ENCODE assay signal across 17 mouse cellular contexts in the genomic region with DNA sequence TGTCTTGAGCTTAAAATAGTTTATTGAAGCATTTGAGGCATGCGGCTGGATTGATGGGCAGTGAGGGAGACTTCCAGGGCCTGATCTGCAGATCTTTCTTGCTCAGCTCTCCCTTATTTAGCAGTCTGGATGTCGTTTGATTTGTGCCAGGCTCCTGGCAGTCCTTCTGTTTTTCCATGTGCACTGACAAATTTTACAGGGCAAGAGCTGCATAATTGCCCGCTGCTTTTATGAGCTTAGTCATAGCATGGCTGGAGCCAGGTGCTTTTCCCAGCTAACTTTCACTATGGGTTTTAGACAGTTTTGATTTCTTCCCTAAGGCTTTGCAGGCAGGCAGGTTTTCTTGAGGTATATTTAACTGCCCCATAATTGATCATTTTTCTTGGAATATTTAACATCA.
A peak's percentile ranks its signal among the peaks of the same experiment; 100 is the strongest.
DNase-seq lines count a peak whose midpoint lies in the region; ATAC-seq lines count a peak whose summit lies in the region.
"Had no signal": no experiment of that assay in that cellular context is flagged by ENCODE, and none has a peak within 500 bp of the region (broad histone marks: within the 10 kb centered on the region; RNA-seq: fewer than 3 reads in every experiment).

No protein-coding gene starts in this region.

- no peak overlapping the region for H3K4me3 ChIP-seq in heart, embryonic 11.5 days (ENCODE audit: low read depth, low read length)
- no peak overlapping the region for H3K4me3 ChIP-seq in forebrain, embryonic 15.5 days
- H3K4me3 ChIP-seq: embryonic facial prominence, embryonic 12.5 days; hindbrain, embryonic 10.5 days; intestine, embryonic 15.5 days had no signal

- peak; percentile 11 to 31 for DNase-seq in heart, adult 18-20 months
- DNase-seq in urinary bladder, postnatal 14 days (ENCODE audit: low spot score): peak; percentile 20
- DNase-seq in urinary bladder, postnatal 25 days (ENCODE audit: low spot score): no peak
- peak; percentile 21 to 61 for DNase-seq in layer of hippocampus, postnatal 14 days (ENCODE audit: low spot score in 2 of 2)
- no peak for DNase-seq in kidney, postnatal 14 days
- DNase-seq: cerebellum, adult 9-11 months; kidney, postnatal 36 days had no signal

- no peaks in the 10 kb centered on the region for H3K27me3 ChIP-seq in heart, embryonic 11.5 days (ENCODE audit: control insufficient read depth, insufficient read depth, low read length)
- no peaks in the 10 kb centered on the region for H3K27me3 ChIP-seq in forebrain, embryonic 15.5 days
- H3K27me3 ChIP-seq: CH12.LX; embryonic facial prominence, embryonic 12.5 days; intestine, embryonic 15.5 days had no signal

- H3K36me3 ChIP-seq in heart, embryonic 11.5 days (ENCODE audit: control insufficient read depth, insufficient read depth, low read length): no peaks in the 10 kb centered on the region
- no peaks in the 10 kb centered on the region for H3K36me3 ChIP-seq in forebrain, embryonic 15.5 days
- H3K36me3 ChIP-seq: embryonic facial prominence, embryonic 12.5 days; hindbrain, embryonic 10.5 days; intestine, embryonic 15.5 days had no signal

- no peak overlapping the region for H3K4me2 ChIP-seq in heart, embryonic 11.5 days
- H3K4me2 ChIP-seq in forebrain, embryonic 15.5 days (replicated peaks): no peak overlapping the region
- H3K4me2 ChIP-seq: embryonic facial prominence, embryonic 12.5 days; intestine, embryonic 15.5 days had no signal

- H3K9me3 ChIP-seq in heart, embryonic 11.5 days (replicated peaks; ENCODE audit: control insufficient read depth, low read length): no peaks in the 10 kb centered on the region
- H3K9me3 ChIP-seq in forebrain, embryonic 15.5 days: no peaks in the 10 kb centered on the region
- H3K9me3 ChIP-seq: embryonic facial prominence, embryonic 12.5 days; hindbrain, embryonic 10.5 days; intestine, embryonic 15.5 days had no signal

- H3K27ac ChIP-seq in heart, embryonic 11.5 days (ENCODE audit: low read depth, low read length): no peak overlapping the region
- H3K27ac ChIP-seq in forebrain, embryonic 15.5 days (replicated peaks): no peak overlapping the region
- H3K27ac ChIP-seq: embryonic facial prominence, embryonic 12.5 days; hindbrain, embryonic 10.5 days; intestine, embryonic 15.5 days; liver, embryonic 14.5 days; stomach, postnatal 0 days had no signal

- H3K4me1 ChIP-seq in heart, embryonic 11.5 days (ENCODE audit: control insufficient read depth, insufficient read depth, low read length): 0 out of 2 replicates have a peak, but pooled peaks cover 5% of the 10 kb centered on the region
- H3K4me1 ChIP-seq in forebrain, embryonic 15.5 days: no peaks in the 10 kb centered on the region
- H3K4me1 ChIP-seq: embryonic facial prominence, embryonic 12.5 days; hindbrain, embryonic 10.5 days; intestine, embryonic 15.5 days had no signal

- no peak overlapping the region for H3K9ac ChIP-seq in heart, embryonic 11.5 days (ENCODE audit: low read depth, low read length)
- H3K9ac ChIP-seq in forebrain, embryonic 15.5 days (replicated peaks): no peak overlapping the region
- H3K9ac ChIP-seq: embryonic facial prominence, embryonic 12.5 days; intestine, embryonic 15.5 days; liver, embryonic 14.5 days had no signal

- no peak for ATAC-seq in heart, embryonic 11.5 days (replicated peaks; ENCODE audit: insufficient number of reproducible peaks, low FRiP score, low TSS enrichment)
- ATAC-seq in forebrain, embryonic 15.5 days (replicated peaks): no peak
- ATAC-seq: forebrain, embryonic 16.5 days; intestine, embryonic 15.5 days; midbrain, embryonic 16.5 days had no signal

- 52% methylated on average over 3 of the region's 3 CpGs for WGBS in heart, embryonic 11.5 days (ENCODE audit: insufficient replicate concordance)
- WGBS in forebrain, embryonic 15.5 days: 75% methylated on average over 3 of the region's 3 CpGs

Comparison
In these comparisons a context has a peak if more than half of its experiments do, and no peak if none do; other contexts are left out.
1. DNase-seq: peak in heart, adult 18-20 months (2 of 2), urinary bladder, postnatal 14 days (single experiment) and layer of hippocampus, postnatal 14 days (2 of 2); none in urinary bladder, postnatal 25 days (single experiment) and kidney, postnatal 14 days (single experiment).